Mouse (Mus musculus) adrenal gland, adult 8-10 months (tissue): Measurements from ENCODE around the gene Ngb. TPM values are rescaled to one million over a fixed set of nuclear protein-coding genes. Genes with fewer than 3 reads are reported as not detected.

Source experiments
- DNase-seq: peaks from one replicate; pipeline ENCODE4 v3.0.0; 2022
- total RNA-seq, 4 experiments: library from RNA; stranded (reverse); gene quantifications; 2 replicates each; pipeline ENCODE4 v1.2.4; 2022

Ngb gene
- total RNA-seq, 4 experiments from 2014 or later = 3.8 to 6.8 (median 5.4) TPM

GRCm38 (mm10) chr12:87089701-87090100, 12.6 kb downstream of the Ngb start:
- no peak for DNase-seq

GRCm38 (mm10) chr12:87089255-87089654, 13.1 kb downstream of the Ngb start:
- no peak for DNase-seq

- no peak for DNase-seq
Measured at GRCm38 (mm10) chr12:87088331-87088730, 14.0 kb downstream of the Ngb start.

- no peak for DNase-seq
Measured at GRCm38 (mm10) chr12:87087236-87087635, 15.1 kb downstream of the Ngb start.

- no peak for DNase-seq
Measured at GRCm38 (mm10) chr12:87082797-87083196, 19.5 kb downstream of the Ngb start.

- DNase-seq = no peak
Measured at GRCm38 (mm10) chr12:87076610-87077009, 25.7 kb downstream of the Ngb start.

GRCm38 (mm10) chr12:87070520-87070919, 31.8 kb downstream of the Ngb start:
- DNase-seq = no peak

GRCm38 (mm10) chr12:87066429-87066828, 35.9 kb downstream of the Ngb start:
- no peak for DNase-seq

- DNase-seq = no peak
Measured at GRCm38 (mm10) chr12:87065446-87065845, 36.9 kb downstream of the Ngb start.

GRCm38 (mm10) chr12:87057066-87057465, 45.3 kb downstream of the Ngb start:
- DNase-seq = peak; percentile 7

GRCm38 (mm10) chr12:87054873-87055272, 47.5 kb downstream of the Ngb start:
- no peak for DNase-seq

GRCm38 (mm10) chr12:87052661-87053321, 49.5 kb downstream of the Ngb start:
- peak; percentile 61 for DNase-seq

- no peak for DNase-seq
Measured at GRCm38 (mm10) chr12:87047536-87047935, 54.8 kb downstream of the Ngb start.

Other genes starting within 250 kb of the Ngb start
- 10 to 100 TPM; 69.8 to 92.2 (median 82.8) TPM for gene Irf2bpl, start 217.7 kb downstream of the Ngb start, total RNA-seq
- 10 to 100 TPM; 25.4 to 43.9 (median 32.1) TPM for gene Cipc, start 155.5 kb downstream of the Ngb start, total RNA-seq
- 1 to 10 TPM; 1.8 to 4.7 (median 3.0) TPM for gene Zdhhc22, start 112.1 kb downstream of the Ngb start, total RNA-seq
- 1 to 10 TPM; 2.3 to 4.8 (median 3.1) TPM for gene Tmem63c, start 81.2 kb downstream of the Ngb start, total RNA-seq
- gene Gstz1, start 44.6 kb upstream of the Ngb start, total RNA-seq = 100 to 1,000 TPM in 3 of 4 experiments, 10 to 100 TPM in 1; 96.8 to 133 (median 104) TPM
- gene Pomt2, start 45.4 kb upstream of the Ngb start, total RNA-seq = 10 to 100 TPM; 14.5 to 16.6 (median 15.7) TPM
- 1 to 10 TPM; 1.0 to 2.2 (median 1.7) TPM for gene Samd15, start 97.2 kb upstream of the Ngb start, total RNA-seq
- gene Tmed8, start 97.9 kb upstream of the Ngb start, total RNA-seq = 10 to 100 TPM; 33.4 to 42.5 (median 35.5) TPM
- under 1 TPM in 3 of 4 experiments, not detected in 1; 0.29 to 0.55 (median 0.35) TPM for gene Noxred1, start 136.2 kb upstream of the Ngb start, total RNA-seq
- 10 to 100 TPM; 34.6 to 53.1 (median 43.5) TPM for gene Vipas39, start 163.7 kb upstream of the Ngb start, total RNA-seq
- 100 to 1,000 TPM; 120 to 228 (median 142) TPM for gene Ahsa1, start 163.9 kb upstream of the Ngb start, total RNA-seq
- under 1 TPM in 2 of 4 experiments, not detected in 2; 0.28 to 0.32 TPM for gene Ism2, start 197.2 kb upstream of the Ngb start, total RNA-seq